Mouse (Mus musculus) lung, embryonic 14.5 days (tissue): ENCODE measurements at regions not wholly inside any gene's neighbourhood (a gene's known extent, or its start where the extent isn't known, plus 50 kb on each side); places are given as distances from the start of the nearest gene placed in this dataset.

Experiments used
- ATAC-seq: fragments of 200-750 bp; cut with Nextera tagmentation; 2 replicates; pipeline ENCODE4 v1.8.0; 2017; ENCODE audit warnings: mild to moderate bottlenecking, moderate TSS enrichment, moderate library complexity; ENCODE audit not compliant: insufficient read depth
- DNase-seq: peaks from one replicate; pipeline ENCODE4 v3.0.0-alpha.2; 2015
- H3K27ac ChIP-seq: fragments of 300-500 bp; sonication (generic); 2 replicates; pipeline ENCODE4 v1.5.1; 2014; ENCODE audit warnings: low read depth, mild to moderate bottlenecking, moderate library complexity
- H3K27me3 ChIP-seq: fragments of 300-500 bp; sonication (generic); 2 replicates; pipeline ENCODE4 v1.6.1; 2014; ENCODE audit warnings: low read length, control low read depth; ENCODE audit not compliant: insufficient read depth
- H3K36me3 ChIP-seq: fragments of 300-500 bp; sonication (generic); 2 replicates; pipeline ENCODE4 v1.6.1; 2014; ENCODE audit warnings: control low read depth; ENCODE audit not compliant: insufficient read depth
- H3K4me1 ChIP-seq: fragments of 300-500 bp; sonication (generic); 2 replicates; pipeline ENCODE4 v1.6.1; 2014; ENCODE audit warnings: antibody characterized with exemption, control low read depth; ENCODE audit not compliant: insufficient read depth
- H3K4me2 ChIP-seq: fragments of 300-500 bp; sonication (generic); 2 replicates; pipeline ENCODE4 v1.6.1; 2014; ENCODE audit warnings: mild to moderate bottlenecking
- H3K4me3 ChIP-seq: fragments of 300-500 bp; sonication (generic); 2 replicates; pipeline ENCODE4 v1.5.1; 2014; ENCODE audit warnings: low read depth, low read length
- H3K9ac ChIP-seq: fragments of 300-500 bp; sonication (generic); 2 replicates; pipeline ENCODE4 v1.6.1; 2014
- H3K9me3 ChIP-seq: fragments of 300-500 bp; sonication (generic); 2 replicates; pipeline ENCODE4 v1.6.1; 2016; ENCODE audit warnings: low read depth, low read length, control low read depth
- CTCF ChIP-seq: IDR thresholded peaks from 2 replicates; pipeline ENCODE4 v1.5.1; 2016; ENCODE audit warnings: antibody characterized with exemption, low read depth
- WGBS: fragments of 180-500 bp; shearing (Covaris S2); extraction: QIAGEN DNeasy Blood & Tissue Kit; methylation state at CpG from one replicate; pipeline ENCODE4 v1.1.7; 2014; 5-methylcytosine and 5-hydroxymethylcytosine counted together

DNA sequence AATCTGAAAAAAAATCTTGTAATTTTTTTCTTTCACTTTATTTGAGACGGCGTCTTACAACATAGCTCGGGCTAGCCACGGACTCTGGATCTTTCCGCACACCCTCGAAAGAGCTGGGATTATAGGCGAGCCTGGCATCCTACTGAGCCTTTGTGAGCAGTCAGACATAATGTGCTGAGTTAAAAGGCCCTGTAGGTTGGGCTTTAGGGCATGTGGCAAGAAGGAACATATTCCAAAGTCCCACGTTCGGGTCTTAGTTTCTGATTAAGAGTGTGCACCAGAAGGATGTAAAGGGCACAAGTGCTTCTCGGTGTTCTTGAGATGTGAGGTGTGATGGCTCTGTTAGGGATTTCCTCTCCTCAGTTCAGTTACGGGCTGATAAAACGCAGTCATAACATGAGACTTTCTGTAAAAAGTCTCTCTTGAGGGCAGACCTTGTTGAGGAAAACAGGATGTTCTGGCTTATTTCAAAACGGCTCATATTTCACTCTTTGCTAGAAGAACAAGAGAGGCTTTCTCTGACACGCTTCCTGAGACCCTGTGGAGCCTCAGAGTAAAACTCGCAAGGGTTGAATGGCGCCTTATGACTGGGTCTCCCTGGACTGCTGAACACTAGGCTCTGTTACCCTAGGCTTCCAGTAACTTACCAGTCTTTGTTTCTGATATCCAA, 654.6 kb downstream of the Stpg2 start:
- no peak for TF ChIP-seq CTCF
- peak; percentile 54 for DNase-seq
- H3K4me2 ChIP-seq = 0 out of 2 replicates have a peak overlapping the region, but pooled peaks have one; percentile 2

GRCm38 (mm10) chr3:139860831-139861371, 655.4 kb downstream of the Stpg2 start:
- H3K27me3 ChIP-seq = no peaks in the 10 kb centered on the region
- H3K4me3 ChIP-seq = no peak overlapping the region
- H3K4me1 ChIP-seq = 0 out of 2 replicates have a peak, but pooled peaks cover 7% of the 10 kb centered on the region
- DNase-seq (no peak), ATAC-seq (no peak)
- no peaks in the 10 kb centered on the region for H3K9me3 ChIP-seq
- H3K36me3 ChIP-seq = no peaks in the 10 kb centered on the region
- 46% methylated on average over 9 of the region's 9 CpGs for WGBS
- 0 out of 2 replicates have a peak overlapping the region, but pooled peaks have one; percentile 2 for H3K4me2 ChIP-seq
- no peak overlapping the region for H3K9ac ChIP-seq
- H3K27ac ChIP-seq = no peak overlapping the region
- no peak for TF ChIP-seq CTCF

More for the DNA sequence above, 654.6 kb downstream of the Stpg2 start:
- Histone ChIP-seq H3K9me3 (no peaks in the 10 kb centered on the region), H3K4me1 (0 out of 2 replicates have a peak, but pooled peaks cover 7% of the 10 kb centered on the region), H3K9ac (no peak overlapping the region), H3K4me3 (no peak overlapping the region), H3K36me3 (no peaks in the 10 kb centered on the region), H3K27me3 (no peaks in the 10 kb centered on the region), H3K27ac (no peak overlapping the region; the same call in 1 of the 2 replicates)
- 47% methylated on average over 16 of the region's 16 CpGs for WGBS
- peak; percentile 84 for ATAC-seq

GRCm38 (mm10) chr3:139866329-139866728, 660.8 kb downstream of the Stpg2 start:
- no peak overlapping the region for H3K9ac ChIP-seq
- H3K27me3 ChIP-seq = no peaks in the 10 kb centered on the region
- H3K4me2 ChIP-seq = no peak overlapping the region
- no peaks in the 10 kb centered on the region for H3K9me3 ChIP-seq
- no peak for TF ChIP-seq CTCF
- DNase-seq = no peak
- no peaks in the 10 kb centered on the region for H3K4me1 ChIP-seq
- no peak overlapping the region for H3K27ac ChIP-seq
- H3K4me3 ChIP-seq = no peak overlapping the region
- no peak for ATAC-seq
- H3K36me3 ChIP-seq = no peaks in the 10 kb centered on the region

GRCm38 (mm10) chr3:139867030-139867429, 661.5 kb downstream of the Stpg2 start:
- no peak for ATAC-seq
- H3K27ac ChIP-seq = no peak overlapping the region
- TF ChIP-seq CTCF = peak; percentile 42
- no peak overlapping the region for H3K9ac ChIP-seq
- H3K4me1 ChIP-seq = no peaks in the 10 kb centered on the region
- H3K4me2 ChIP-seq = no peak overlapping the region
- no peaks in the 10 kb centered on the region for H3K9me3 ChIP-seq
- peak; percentile 21 for DNase-seq
- 77% methylated on average over 4 of the region's 4 CpGs for WGBS
- no peaks in the 10 kb centered on the region for H3K36me3 ChIP-seq
- H3K4me3 ChIP-seq = no peak overlapping the region
- no peaks in the 10 kb centered on the region for H3K27me3 ChIP-seq

- Histone ChIP-seq H3K9me3 (no peaks in the 10 kb centered on the region), H3K27me3 (no peaks in the 10 kb centered on the region), H3K36me3 (no peaks in the 10 kb centered on the region), H3K4me2 (no peak overlapping the region), H3K9ac (no peak overlapping the region), H3K4me3 (no peak overlapping the region), H3K27ac (no peak overlapping the region), H3K4me1 (no peaks in the 10 kb centered on the region)
- WGBS = 69% methylated on average over 3 of the region's 3 CpGs
- no peak for ATAC-seq
- no peak for TF ChIP-seq CTCF
- no peak for DNase-seq
Measured at GRCm38 (mm10) chr3:139867499-139867898, 662.0 kb downstream of the Stpg2 start.

- WGBS = 77% methylated on average over 3 of the region's 3 CpGs
- TF ChIP-seq CTCF = no peak
- Histone ChIP-seq H3K4me2 (no peak overlapping the region), H3K27me3 (no peaks in the 10 kb centered on the region), H3K9me3 (no peaks in the 10 kb centered on the region), H3K4me1 (no peaks in the 10 kb centered on the region), H3K36me3 (no peaks in the 10 kb centered on the region), H3K27ac (no peak overlapping the region), H3K4me3 (no peak overlapping the region), H3K9ac (no peak overlapping the region)
- DNase-seq = no peak
- no peak for ATAC-seq
Measured at GRCm38 (mm10) chr3:139869779-139870178, 664.3 kb downstream of the Stpg2 start.

GRCm38 (mm10) chr3:139885942-139886860, 680.7 kb downstream of the Stpg2 start:
- ATAC-seq (peak; percentile 67; the same call in 1 of the 2 replicates), DNase-seq (peak; percentile 27)
- Histone ChIP-seq H3K9ac (no peak overlapping the region), H3K36me3 (no peaks in the 10 kb centered on the region), H3K27me3 (no peaks in the 10 kb centered on the region), H3K4me2 (no peak overlapping the region), H3K4me3 (no peak overlapping the region), H3K27ac (no peak overlapping the region), H3K9me3 (no peaks in the 10 kb centered on the region), H3K4me1 (no peaks in the 10 kb centered on the region)
- WGBS = 52% methylated on average over 14 of the region's 14 CpGs
- TF ChIP-seq CTCF = no peak
